Mouse (Mus musculus): Measurements from ENCODE around the gene Epha3.

The Epha3 gene

GRCm38 (mm10) chr16:63653393-63653918, 210.5 kb downstream of the Epha3 start:
- no peak for DNase-seq (ENCODE audit: low spot score)

- DNase-seq (ENCODE audit: low spot score): no peak
Measured at GRCm38 (mm10) chr16:63650760-63651159, 213.2 kb downstream of the Epha3 start.

GRCm38 (mm10) chr16:63646577-63646976, 217.4 kb downstream of the Epha3 start:
- DNase-seq (ENCODE audit: low spot score): no peak

- no peak for DNase-seq (ENCODE audit: low spot score)
Measured at GRCm38 (mm10) chr16:63642641-63643040, 221.3 kb downstream of the Epha3 start.

GRCm38 (mm10) chr16:63641603-63642002, 222.4 kb downstream of the Epha3 start:
- no peak for DNase-seq (ENCODE audit: low spot score)

- DNase-seq (ENCODE audit: low spot score): no peak
Measured at GRCm38 (mm10) chr16:63638701-63639100, 225.3 kb downstream of the Epha3 start.

GRCm38 (mm10) chr16:63633748-63634166, 230.2 kb downstream of the Epha3 start:
- no peak for DNase-seq (ENCODE audit: low spot score)

GRCm38 (mm10) chr16:63625229-63625628, 238.7 kb downstream of the Epha3 start:
- no peak for DNase-seq (ENCODE audit: low spot score)

- no peak for DNase-seq (ENCODE audit: low spot score)
Measured at GRCm38 (mm10) chr16:63621845-63622244, 242.1 kb downstream of the Epha3 start.

GRCm38 (mm10) chr16:63615396-63615795, 248.6 kb downstream of the Epha3 start:
- no peak for DNase-seq (ENCODE audit: low spot score)

GRCm38 (mm10) chr16:63613006-63613405, 251.0 kb downstream of the Epha3 start:
- no peak for DNase-seq (ENCODE audit: low spot score)

GRCm38 (mm10) chr16:63600229-63600628, 263.7 kb downstream of the Epha3 start:
- no peak for DNase-seq (ENCODE audit: low spot score)

- DNase-seq (ENCODE audit: low spot score): no peak
Measured at GRCm38 (mm10) chr16:63594656-63595055, 269.3 kb downstream of the Epha3 start.

GRCm38 (mm10) chr16:63569746-63570145, 294.2 kb downstream of the Epha3 start:
- no peak for DNase-seq (ENCODE audit: low spot score)

GRCm38 (mm10) chr16:63566106-63566836, 297.7 kb downstream of the Epha3 start:
- no peak for DNase-seq (ENCODE audit: low spot score)

GRCm38 (mm10) chr16:63556410-63557146, 307.4 kb downstream of the Epha3 start:
- DNase-seq (ENCODE audit: low spot score): no peak

GRCm38 (mm10) chr16:63552531-63552930, 311.4 kb downstream of the Epha3 start:
- no peak for DNase-seq (ENCODE audit: low spot score)

GRCm38 (mm10) chr16:63539489-63539888, 324.5 kb downstream of the Epha3 start:
- no peak for DNase-seq (ENCODE audit: low spot score)

- DNase-seq (ENCODE audit: low spot score): no peak
Measured at GRCm38 (mm10) chr16:63528821-63529220, 335.2 kb downstream of the Epha3 start.

- no peak for DNase-seq (ENCODE audit: low spot score)
Measured at GRCm38 (mm10) chr16:63517636-63518035, 346.3 kb downstream of the Epha3 start.

- no peak for DNase-seq (ENCODE audit: low spot score)
Measured at GRCm38 (mm10) chr16:63510069-63510468, 353.9 kb downstream of the Epha3 start.

GRCm38 (mm10) chr16:63506437-63506836, 357.5 kb downstream of the Epha3 start:
- DNase-seq (ENCODE audit: low spot score): no peak

- no peak for DNase-seq (ENCODE audit: low spot score)
Measured at GRCm38 (mm10) chr16:63501456-63501855, 362.5 kb downstream of the Epha3 start.
